17 mouse cellular contexts compared by ENCODE assay signal in genomic region chr5:149827599-149827998, GRCm38 (mm10).
DNase-seq lines count a peak whose midpoint lies in the region; ATAC-seq and TF ChIP-seq lines count a peak whose summit lies in the region.
"Had no signal": no experiment of that assay in that cellular context is flagged by ENCODE, and none has a peak within 500 bp of the region (broad histone marks: within the 10 kb centered on the region; RNA-seq: fewer than 3 reads in every experiment).

No protein-coding gene starts in this region.

- TF ChIP-seq CTCF in intestine, postnatal 0 days (IDR thresholded peaks at IDR 0.05; ENCODE audit: low read depth): peak; percentile 19

- H3K4me1 ChIP-seq in intestine, postnatal 0 days (replicated peaks; ENCODE audit: control insufficient read depth, insufficient read depth, low read length): no peaks in the 10 kb centered on the region
- no peaks in the 10 kb centered on the region for H3K4me1 ChIP-seq in intestine, embryonic 16.5 days (ENCODE audit: control insufficient read depth, insufficient read depth, low read length)
- H3K4me1 ChIP-seq: embryonic facial prominence, embryonic 12.5 days; heart, embryonic 12.5 days; liver, embryonic 12.5 days had no signal

- no peak overlapping the region for H3K4me3 ChIP-seq in intestine, postnatal 0 days (ENCODE audit: low read depth, low read length)
- no peak overlapping the region for H3K4me3 ChIP-seq in intestine, embryonic 16.5 days (ENCODE audit: low read length)
- H3K4me3 ChIP-seq: embryonic facial prominence, embryonic 12.5 days; heart, embryonic 12.5 days; kidney, embryonic 15.5 days; liver, embryonic 12.5 days; midbrain, embryonic 13.5 days had no signal

- 49% methylated on average over 3 of the region's 3 CpGs for WGBS in intestine, postnatal 0 days
- WGBS in intestine, embryonic 16.5 days: 63% methylated on average over 3 of the region's 3 CpGs

- no peak overlapping the region for H3K9ac ChIP-seq in intestine, postnatal 0 days (ENCODE audit: low read depth, low read length)
- H3K9ac ChIP-seq in intestine, embryonic 16.5 days (ENCODE audit: low read depth, low read length): no peak overlapping the region
- H3K9ac ChIP-seq: embryonic facial prominence, embryonic 12.5 days; heart, embryonic 12.5 days; kidney, embryonic 15.5 days; liver, embryonic 12.5 days; midbrain, embryonic 13.5 days had no signal

- no peaks in the 10 kb centered on the region for H3K36me3 ChIP-seq in intestine, postnatal 0 days (ENCODE audit: control insufficient read depth, insufficient read depth)
- H3K36me3 ChIP-seq in intestine, embryonic 16.5 days (ENCODE audit: control insufficient read depth, insufficient read depth, low read length): no peaks in the 10 kb centered on the region
- H3K36me3 ChIP-seq: embryonic facial prominence, embryonic 12.5 days; heart, embryonic 12.5 days; kidney, embryonic 15.5 days; liver, embryonic 12.5 days; midbrain, embryonic 13.5 days had no signal

- no peaks in the 10 kb centered on the region for H3K27me3 ChIP-seq in intestine, postnatal 0 days (replicated peaks; ENCODE audit: control insufficient read depth, insufficient read depth, low read length)
- no peaks in the 10 kb centered on the region for H3K27me3 ChIP-seq in intestine, embryonic 16.5 days (replicated peaks; ENCODE audit: control insufficient read depth, insufficient read depth, low read length)
- H3K27me3 ChIP-seq: embryonic facial prominence, embryonic 12.5 days; heart, embryonic 12.5 days; kidney, embryonic 15.5 days; liver, embryonic 12.5 days; midbrain, embryonic 13.5 days had no signal

- no peak for ATAC-seq in intestine, postnatal 0 days
- no peak for ATAC-seq in intestine, embryonic 16.5 days
- ATAC-seq: liver, embryonic 12.5 days; midbrain, embryonic 13.5 days had no signal

- H3K27ac ChIP-seq in intestine, postnatal 0 days (ENCODE audit: low read depth, low read length): no peak overlapping the region
- no peak overlapping the region for H3K27ac ChIP-seq in intestine, embryonic 16.5 days (ENCODE audit: low read length)
- H3K27ac ChIP-seq: embryonic facial prominence, embryonic 12.5 days; kidney, embryonic 15.5 days; liver, embryonic 12.5 days; macrophage; midbrain, embryonic 13.5 days had no signal

- DNase-seq in lung, postnatal 10 days: peak; percentile 16
- no peak for DNase-seq in lung, postnatal 25 days (ENCODE audit: low spot score)
- peak; percentile 35 for DNase-seq in ES-CJ7 (ENCODE audit: low read depth, low spot score)
- peak; percentile 15 for DNase-seq in brain, adult 2 months (ENCODE audit: low read depth, low spot score)
- no peak for DNase-seq in right cerebral cortex, adult 2 months (ENCODE audit: low spot score in 2 of 2)
- DNase-seq: cerebellum, postnatal 25 days; heart, postnatal 36 days; right cerebral cortex, adult 18-20 months; spleen, adult 18-20 months had no signal

- no peak overlapping the region for H3K4me2 ChIP-seq in intestine, postnatal 0 days (replicated peaks; ENCODE audit: low read depth)
- H3K4me2 ChIP-seq in intestine, embryonic 16.5 days (ENCODE audit: low read depth, low read length): no peak overlapping the region
- H3K4me2 ChIP-seq: embryonic facial prominence, embryonic 12.5 days; heart, embryonic 12.5 days; kidney, embryonic 15.5 days; liver, embryonic 12.5 days; midbrain, embryonic 13.5 days had no signal

- H3K9me3 ChIP-seq in intestine, postnatal 0 days (ENCODE audit: control insufficient read depth): no peaks in the 10 kb centered on the region
- no peaks in the 10 kb centered on the region for H3K9me3 ChIP-seq in intestine, embryonic 16.5 days (ENCODE audit: control insufficient read depth, low read length)
- H3K9me3 ChIP-seq: embryonic facial prominence, embryonic 12.5 days; heart, embryonic 12.5 days; kidney, embryonic 15.5 days; liver, embryonic 12.5 days; midbrain, embryonic 13.5 days had no signal

Comparison
In these comparisons a context has a peak if more than half of its experiments do, and no peak if none do; other contexts are left out.
1. DNase-seq: peak in lung, postnatal 10 days (single experiment), ES-CJ7 (single experiment) and brain, adult 2 months (single experiment); none in lung, postnatal 25 days (single experiment) and right cerebral cortex, adult 2 months (0 of 2).